Mouse (Mus musculus) central nervous system, embryonic 14 days (tissue): Measurements from ENCODE around the gene Ndufs2. TPM values are rescaled to one million over a fixed set of nuclear protein-coding genes. Genes with fewer than 3 reads are reported as not detected.

Experiments
- polyA plus RNA-seq: library from polyadenylated mRNA; depleted of rRNA; stranded (reverse); fragments of >200 nt; gene quantifications from 2 replicates; pipeline ENCODE4 v1.2.3, GENCODE M21; 2012; rRNA removed

The Ndufs2 gene
- 169 and 171 TPM in 2 replicates for polyA plus RNA-seq

DNA sequence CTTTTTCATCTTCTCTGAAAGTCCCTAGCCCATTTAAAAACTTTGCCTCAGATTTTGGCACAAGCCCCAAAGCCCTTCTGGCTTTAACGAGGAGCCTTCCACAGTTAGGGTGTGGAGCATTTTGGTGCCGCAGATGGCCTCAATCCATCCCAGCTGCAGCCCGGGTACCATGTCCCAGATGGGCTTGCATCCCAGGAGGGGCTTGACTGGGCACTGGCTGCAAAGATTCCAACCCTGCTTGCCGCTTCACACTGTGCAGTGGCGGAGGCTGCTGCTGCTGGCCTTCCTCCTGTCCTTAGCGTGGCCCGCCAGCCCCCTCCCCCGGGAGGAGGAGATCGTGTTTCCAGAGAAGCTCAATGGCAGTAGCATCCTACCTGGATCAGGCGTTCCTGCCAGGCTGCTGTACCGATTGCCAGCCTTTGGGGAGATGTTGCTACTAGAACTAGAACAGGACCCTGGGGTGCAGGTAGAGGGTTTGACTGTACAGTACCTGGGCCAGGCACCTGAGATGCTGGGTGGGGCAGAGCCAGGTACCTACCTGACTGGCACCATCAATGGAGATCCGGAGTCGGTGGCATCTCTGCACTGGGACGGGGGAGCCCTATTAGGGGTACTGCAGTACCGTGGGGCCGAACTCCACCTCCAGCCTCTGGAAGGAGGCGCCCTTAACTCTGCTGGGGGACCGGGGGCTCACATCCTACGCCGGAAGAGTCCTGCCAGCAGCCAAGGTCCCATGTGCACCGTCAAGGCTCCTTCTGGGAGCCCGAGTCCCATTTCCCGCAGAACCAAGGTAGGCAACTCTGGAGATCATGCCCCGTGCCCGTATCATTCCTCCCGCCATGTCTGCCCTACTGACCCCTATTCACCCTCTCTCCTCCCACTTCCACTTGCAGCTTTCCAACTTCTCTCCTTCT is at the start of gene Ndufs2:
Ndufs2 (minus strand) TSS at position 709 of the 914 bp plus-strand sequence.

GRCm38 (mm10) chr1:171294298-171295062 is 43.3 kb upstream of the Ndufs2 start, which contains the start of gene Ufc1:
Gene Ufc1, minus strand, starts transcription at chr1:171295024.

GRCm38 (mm10) chr1:171287136-171288081 is 36.2 kb upstream of the Ndufs2 start, which contains the start of gene Usp21:
Gene Usp21, minus strand, starts transcription at chr1:171287991.

DNA sequence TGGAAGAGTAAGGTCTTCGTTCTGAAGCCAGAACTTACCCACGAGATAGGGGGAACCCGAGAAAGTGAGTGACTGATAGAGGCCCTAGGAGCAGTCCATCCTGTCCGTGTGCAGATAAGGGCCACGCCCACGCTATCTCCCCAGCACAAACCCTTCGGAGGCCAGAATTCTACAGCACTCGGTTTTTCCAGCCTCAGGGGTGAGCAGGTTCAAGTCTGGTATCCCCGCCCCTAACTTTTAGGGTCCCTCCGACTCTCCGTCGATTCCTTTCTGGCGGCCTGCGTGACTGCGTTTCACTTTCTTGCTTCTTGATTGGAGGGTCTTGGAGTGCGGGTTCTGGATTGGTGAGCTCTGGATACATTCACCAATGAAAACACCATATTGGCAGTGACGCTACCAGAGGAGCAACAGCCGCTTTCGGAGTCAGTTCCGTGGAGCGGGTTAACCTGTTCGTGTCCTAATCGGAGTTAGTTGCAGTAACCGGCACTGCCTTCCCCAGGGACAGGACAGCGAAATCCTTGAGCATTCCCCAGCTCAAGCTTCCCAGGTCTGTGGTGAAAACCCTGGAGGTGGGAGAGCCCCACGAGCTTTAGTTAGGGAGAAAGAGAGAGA is 29.8 kb upstream of the Ndufs2 start, which contains the start of gene Ppox:
Ppox (minus strand) TSS at position 271 of the 612 bp plus-strand sequence.

DNA sequence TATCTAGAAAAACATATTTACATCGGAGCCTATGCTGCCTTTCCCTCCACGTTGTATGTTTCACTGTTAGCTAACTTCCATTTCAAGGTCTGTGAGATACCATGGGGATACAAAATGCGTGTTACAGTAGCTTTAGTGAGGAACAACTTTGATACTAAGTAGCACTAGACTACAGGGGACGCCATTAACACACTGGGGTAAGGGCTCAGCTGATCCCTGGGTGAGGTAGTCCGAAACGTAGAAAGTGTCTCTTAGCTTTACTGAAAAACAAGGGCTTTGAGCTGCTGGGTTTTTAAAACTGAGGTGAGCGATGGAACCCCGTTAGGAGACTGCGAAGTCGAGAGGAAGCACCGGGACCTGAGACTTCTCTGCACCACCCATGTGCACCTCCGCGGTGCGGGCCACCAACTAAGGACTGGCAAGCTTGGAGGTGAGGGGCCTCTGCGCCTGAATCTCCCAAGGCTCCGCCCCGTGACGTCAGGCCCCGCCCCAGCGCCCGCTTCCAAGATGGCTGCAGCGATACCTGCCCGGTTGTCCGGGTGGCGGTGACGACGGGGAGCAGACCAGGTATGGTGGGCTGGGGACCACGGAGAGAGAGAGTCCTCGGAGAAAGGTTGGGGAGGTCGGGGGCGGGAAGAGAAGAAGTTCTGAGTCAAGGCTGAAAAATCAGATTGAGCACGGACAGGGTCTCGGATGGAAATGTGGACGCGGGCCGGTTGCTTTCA is 18.8 kb upstream of the Ndufs2 start, which contains the start of gene B4galt3:
B4galt3 (plus strand) TSS at position 481 of the 725 bp plus-strand sequence.

GRCm38 (mm10) chr1:171249913-171250600 is 1.1 kb downstream of the Ndufs2 start, which contains the start of gene Adamts4:
Gene Adamts4, plus strand, starts transcription at chr1:171250421.

DNA sequence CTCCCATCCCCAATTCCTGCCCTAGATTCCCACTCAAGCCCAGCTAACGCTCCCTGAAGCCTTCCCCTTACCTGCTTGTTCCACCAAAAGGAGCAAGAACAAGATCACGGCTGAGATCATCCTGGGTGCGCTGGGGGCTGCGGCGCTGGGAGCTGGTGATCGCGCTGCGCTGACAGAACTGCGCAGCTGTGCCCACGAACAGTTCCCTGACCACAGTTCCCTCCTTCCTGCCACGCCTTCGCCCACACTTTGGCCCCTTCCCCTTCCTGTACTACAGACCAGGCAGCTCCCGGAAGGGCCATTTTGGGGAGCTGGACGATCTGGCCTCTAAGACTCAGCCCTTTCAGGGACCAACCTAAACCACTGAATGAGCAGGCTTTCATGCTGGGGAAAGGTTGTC is 17.1 kb downstream of the Ndufs2 start, which contains the start of gene Fcer1g:
Fcer1g (minus strand) TSS at position 240 of the 400 bp plus-strand sequence.

GRCm38 (mm10) chr1:171224857-171225256 is 26.3 kb downstream of the Ndufs2 start, which contains the start of gene Apoa2:
Gene Apoa2, plus strand, starts transcription at chr1:171225054.

DNA sequence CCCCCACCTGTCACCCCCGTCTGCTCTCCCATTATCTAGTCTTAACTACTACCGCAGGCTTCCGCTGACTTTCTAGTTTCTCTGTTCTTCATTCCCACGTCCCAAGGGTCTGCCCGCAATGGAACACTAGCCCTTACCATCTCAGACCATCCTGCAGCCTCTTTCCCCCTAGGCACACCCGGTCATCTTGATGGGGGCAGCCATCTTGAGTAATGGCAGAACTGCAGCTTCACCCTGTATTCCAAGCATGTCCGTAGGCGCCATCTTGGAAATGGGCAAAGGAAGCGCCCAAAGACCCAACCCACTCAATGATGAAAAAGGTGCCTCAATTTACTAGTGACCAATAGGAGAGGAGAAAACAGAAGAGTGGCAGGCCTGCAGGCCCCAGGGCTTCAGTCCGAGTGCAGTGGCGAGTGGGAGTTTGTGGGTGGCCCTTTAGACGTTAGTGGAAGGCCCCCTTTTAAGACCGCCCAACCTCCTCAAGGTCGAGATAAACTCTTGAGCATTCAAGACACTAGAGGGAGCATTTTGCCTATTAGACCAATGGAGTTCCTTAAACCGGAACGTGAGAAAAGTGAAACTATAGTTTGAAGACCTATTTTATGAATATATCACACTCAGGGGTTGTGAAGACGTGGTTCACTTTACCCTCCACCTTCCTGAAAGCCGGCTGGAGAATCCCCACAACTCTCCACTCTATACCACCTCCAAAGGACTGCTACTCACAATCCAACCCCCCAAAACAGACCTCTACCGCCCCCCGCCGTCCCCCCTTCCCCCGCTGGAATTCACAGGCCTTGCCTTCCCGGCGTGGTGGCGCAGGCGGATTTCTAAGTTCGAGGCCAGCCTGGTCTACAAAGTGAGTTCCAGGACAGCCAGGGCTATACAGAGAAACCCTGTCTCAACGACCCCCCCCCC is 28.7 kb downstream of the Ndufs2 start, which contains the start of gene Tomm40l:
Tomm40l (minus strand) TSS at position 277 of the 918 bp plus-strand sequence.

GRCm38 (mm10) chr1:171213801-171214496 is 37.2 kb downstream of the Ndufs2 start, which contains the start of gene Nr1i3:
Gene Nr1i3, plus strand, starts transcription at chr1:171213970.

GRCm38 (mm10) chr1:171195887-171196397 is 55.2 kb downstream of the Ndufs2 start, which contains the start of gene Pcp4l1:
Gene Pcp4l1, minus strand, starts transcription at chr1:171196268.

Other genes with a start within 250 kb of the Ndufs2 start
- gene Fcgr4, start 232.5 kb downstream of the Ndufs2 start, polyA plus RNA-seq: 1.4 and 1.6 TPM in 2 replicates
- 8.3 and 8.7 TPM in 2 replicates for gene Fcgr3, start 186.5 kb downstream of the Ndufs2 start, polyA plus RNA-seq
- 11.1 and 11.3 TPM in 2 replicates for gene Cfap126, start 137.5 kb downstream of the Ndufs2 start, polyA plus RNA-seq
- 260 and 262 TPM in 2 replicates for gene Sdhc, start 100.8 kb downstream of the Ndufs2 start, polyA plus RNA-seq
- gene Mpz, start 100.7 kb downstream of the Ndufs2 start, polyA plus RNA-seq: 3.0 and 10.7 TPM in 2 replicates
- 16.8 and 17.0 TPM in 2 replicates for gene Pcp4l1, start 55.1 kb downstream of the Ndufs2 start, polyA plus RNA-seq
- 0.09 and 0.16 TPM in 2 replicates for gene Nr1i3, start 37.4 kb downstream of the Ndufs2 start, polyA plus RNA-seq
- gene Tomm40l, start 28.9 kb downstream of the Ndufs2 start, polyA plus RNA-seq: 34.4 and 36.0 TPM in 2 replicates
- gene Apoa2, start 26.3 kb downstream of the Ndufs2 start, polyA plus RNA-seq: 2.5 and 3.0 TPM in 2 replicates
- 24.0 and 25.7 TPM in 2 replicates for gene Fcer1g, start 17.0 kb downstream of the Ndufs2 start, polyA plus RNA-seq
- gene Adamts4, start 967 bp downstream of the Ndufs2 start, polyA plus RNA-seq: 3.6 and 4.8 TPM in 2 replicates
- gene B4galt3, start 18.9 kb upstream of the Ndufs2 start, polyA plus RNA-seq: 91.4 and 95.1 TPM in 2 replicates
- gene Ppox, start 29.8 kb upstream of the Ndufs2 start, polyA plus RNA-seq: 97.8 and 102 TPM in 2 replicates
- 118 and 126 TPM in 2 replicates for gene Usp21, start 36.6 kb upstream of the Ndufs2 start, polyA plus RNA-seq
- 57.9 and 63.4 TPM in 2 replicates for gene Ufc1, start 43.6 kb upstream of the Ndufs2 start, polyA plus RNA-seq
- gene Dedd, start 77.8 kb upstream of the Ndufs2 start, polyA plus RNA-seq: 67.0 and 67.4 TPM in 2 replicates
- 62.0 and 69.0 TPM in 2 replicates for gene Nit1, start 94.3 kb upstream of the Ndufs2 start, polyA plus RNA-seq
- 121 TPM in 2 replicates for gene Pfdn2, start 94.3 kb upstream of the Ndufs2 start, polyA plus RNA-seq
- 3.2 and 3.6 TPM in 2 replicates for gene Klhdc9, start 109.4 kb upstream of the Ndufs2 start, polyA plus RNA-seq
- 1.1 and 3.1 TPM in 2 replicates for gene Nectin4, start 118.7 kb upstream of the Ndufs2 start, polyA plus RNA-seq
- gene Arhgap30, start 137.6 kb upstream of the Ndufs2 start, polyA plus RNA-seq: 0.92 and 1.1 TPM in 2 replicates
- 177 and 182 TPM in 2 replicates for gene Usf1, start 159.9 kb upstream of the Ndufs2 start, polyA plus RNA-seq
- gene Tstd1, start 167.5 kb upstream of the Ndufs2 start, polyA plus RNA-seq: 4.9 and 5.7 TPM in 2 replicates
- gene F11r, start 186.1 kb upstream of the Ndufs2 start, polyA plus RNA-seq: 4.1 and 7.2 TPM in 2 replicates